Mouse (Mus musculus): ENCODE results near the gene Frem3.

The Frem3 gene

DNA sequence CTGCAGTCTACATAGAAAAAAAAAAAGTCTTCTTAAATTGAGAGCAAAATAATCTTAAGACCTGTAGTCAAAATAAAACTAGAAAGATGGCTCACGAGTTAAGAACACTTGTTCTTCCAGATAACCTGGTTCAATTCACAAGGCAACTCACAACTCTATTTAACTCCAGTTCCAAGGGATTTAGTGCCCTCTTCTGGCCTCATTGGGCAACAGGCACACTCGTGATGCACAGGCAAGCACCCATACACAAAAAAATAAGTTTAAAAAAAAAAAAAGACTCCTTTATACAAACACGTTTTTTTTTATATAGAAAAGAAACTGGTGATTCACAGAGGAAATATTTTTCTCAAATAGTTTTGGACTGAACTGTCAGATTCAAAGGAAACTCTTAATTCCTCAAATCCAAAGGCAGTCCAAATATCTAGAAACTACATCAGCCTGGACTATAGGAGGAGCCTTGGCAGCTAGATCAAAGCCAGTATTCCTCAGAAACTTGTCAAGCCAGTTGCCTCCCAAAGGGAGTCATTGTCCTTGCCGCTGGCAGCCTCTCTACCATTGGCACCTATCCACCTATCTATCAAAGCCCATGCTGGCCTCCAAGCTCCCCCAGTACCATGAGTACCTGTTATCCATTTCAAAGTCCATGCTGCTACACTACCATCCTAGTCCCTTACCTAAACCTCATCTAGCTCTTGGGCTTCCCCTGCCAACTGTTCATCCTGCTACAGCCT lies 100.0 kb downstream of the Frem3 start:
- no peak for DNase-seq (ENCODE audit: low spot score in 2 of 2)

DNA sequence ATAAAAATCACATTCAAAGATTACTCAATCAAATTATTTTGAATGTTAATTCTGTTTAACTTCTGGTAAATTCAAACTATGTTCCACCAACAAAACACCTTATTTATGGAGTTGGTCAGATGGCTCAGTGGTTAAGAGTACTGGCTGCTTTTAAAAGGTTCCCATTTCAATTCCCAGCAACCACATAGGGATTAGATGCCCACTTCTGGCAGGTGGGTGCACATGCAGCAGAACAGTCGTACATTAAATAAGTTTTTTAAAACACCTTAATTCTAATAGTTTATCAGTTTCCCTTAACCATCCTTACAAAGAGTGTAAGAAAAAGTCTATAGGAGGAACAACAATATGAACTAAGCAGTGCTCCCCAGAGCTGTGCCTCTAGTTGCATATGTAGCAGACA lies 103.6 kb downstream of the Frem3 start:
- DNase-seq (ENCODE audit: low spot score in 2 of 2), result no peak

DNA sequence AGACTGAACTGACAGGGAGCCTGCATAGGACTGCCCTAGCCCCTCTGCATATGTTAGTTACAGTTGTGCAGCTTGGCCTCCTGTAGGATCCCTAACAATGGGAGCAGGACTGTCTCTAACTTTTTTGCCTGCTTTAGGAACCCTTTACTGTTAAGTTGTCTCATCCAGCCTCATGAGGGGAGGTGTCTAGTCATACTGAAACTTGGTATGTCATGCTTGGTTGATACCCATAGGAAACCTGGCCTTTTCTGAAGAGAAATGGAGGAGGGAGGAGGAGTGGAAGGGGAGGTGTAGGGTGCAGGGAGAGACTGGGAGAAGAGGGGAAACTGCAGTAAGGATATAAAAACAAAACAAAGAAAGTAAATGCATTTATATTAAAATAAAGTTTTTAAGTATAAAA lies 121.4 kb downstream of the Frem3 start:
- no peak for DNase-seq (ENCODE audit: low spot score in 2 of 2)

DNA sequence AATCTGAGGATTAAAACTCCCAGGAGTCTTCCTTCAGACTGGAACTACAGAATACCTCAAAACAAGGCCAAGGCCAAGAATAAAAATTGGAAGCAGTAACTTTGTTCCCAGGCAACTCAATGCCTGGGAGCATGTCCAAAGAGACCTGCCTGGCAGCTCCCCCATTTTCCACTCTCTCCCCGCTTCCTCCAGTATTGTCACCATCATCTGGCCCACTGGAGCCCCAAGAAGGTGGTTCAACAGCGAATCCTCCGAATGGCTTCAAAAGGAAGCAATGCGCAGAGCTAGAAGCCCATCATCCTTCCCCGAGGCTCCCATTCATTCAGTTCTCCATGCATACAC lies 127.1 kb downstream of the Frem3 start:
- no peak for DNase-seq (ENCODE audit: low spot score in 2 of 2)

DNA sequence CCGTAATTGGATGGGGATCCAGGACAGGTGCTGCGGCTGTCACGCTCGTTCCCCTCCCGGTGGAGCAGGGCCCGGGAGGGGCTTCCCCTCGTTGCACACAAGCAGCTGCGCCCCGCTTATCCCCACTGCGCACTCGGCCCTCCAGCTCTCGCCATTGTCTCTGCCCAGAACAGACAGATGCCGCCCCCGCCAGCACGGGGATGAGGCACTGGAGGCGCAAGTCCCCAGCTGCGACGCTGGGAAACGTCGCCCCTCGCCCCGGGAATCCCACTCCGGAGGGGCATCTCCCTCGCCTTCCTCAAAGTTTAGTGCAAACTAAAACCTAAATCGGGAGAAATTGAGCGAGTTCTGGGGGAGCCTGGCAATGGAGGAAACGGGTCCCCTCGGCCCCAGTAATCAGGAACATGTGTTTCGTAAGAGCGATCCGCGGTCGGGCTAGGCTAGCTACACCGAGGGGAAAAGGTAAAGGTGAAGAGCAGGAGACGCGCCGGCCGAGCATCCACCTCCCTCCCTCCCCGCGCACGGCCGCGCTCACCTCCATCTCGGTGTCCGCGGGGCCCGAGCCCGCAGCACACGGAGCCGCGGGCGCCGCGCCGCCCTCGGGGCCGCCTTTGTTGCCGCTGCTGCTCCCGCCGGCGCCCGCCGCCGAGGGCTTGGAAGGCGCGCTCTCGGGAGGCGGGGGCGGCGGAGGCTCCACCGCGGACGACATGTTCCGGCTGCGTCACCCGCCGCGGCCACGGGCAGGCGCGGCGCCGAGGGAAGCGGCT lies 127.7 kb downstream of the Frem3 start:
- peak; percentile 68 to 69 for DNase-seq (ENCODE audit: low spot score in 2 of 2)

DNA sequence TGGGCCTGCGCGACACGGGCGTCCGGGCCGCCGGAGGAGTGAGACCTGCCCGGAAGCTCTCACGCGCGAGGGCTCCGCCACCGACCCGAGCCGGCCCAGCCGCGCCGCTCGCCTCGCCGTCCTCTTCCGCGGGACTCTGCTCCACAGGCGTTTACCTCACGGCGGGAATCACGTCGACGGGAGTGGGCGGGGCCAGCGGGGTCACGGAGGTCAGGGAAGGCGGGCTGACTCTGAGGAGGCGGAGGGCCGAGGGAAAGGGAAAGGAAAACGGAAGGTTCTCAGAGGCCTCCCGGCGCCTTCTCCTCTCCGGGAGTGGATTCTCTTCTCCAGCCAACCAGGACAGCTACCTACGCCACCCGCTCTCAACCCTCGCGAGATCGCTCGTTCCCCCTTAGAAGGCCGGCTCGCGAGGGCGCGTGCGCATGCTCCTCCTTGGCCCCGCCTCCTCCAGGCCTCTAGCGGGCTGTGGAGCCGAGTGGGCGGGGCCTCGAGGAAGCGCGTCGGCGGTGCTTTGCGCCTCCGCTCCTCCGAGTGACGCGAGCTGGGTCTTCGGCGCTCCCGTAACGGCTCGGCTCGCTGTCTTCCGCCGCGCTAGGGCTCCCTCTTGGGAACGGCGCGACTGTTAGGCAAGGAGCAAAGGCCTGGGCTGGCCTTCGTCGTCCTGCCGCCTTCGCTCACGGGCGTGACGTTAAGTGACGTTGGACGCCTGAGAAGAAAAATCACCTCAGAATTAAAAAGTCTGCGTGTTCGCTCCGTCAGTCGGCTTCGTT lies 128.5 kb downstream of the Frem3 start, which contains the start of gene Smarca5:
TSS of gene Smarca5 (minus strand) at position 343 of the 770 bp plus-strand sequence.
- DNase-seq (ENCODE audit: low spot score in 2 of 2), result peak; percentile 91

DNA sequence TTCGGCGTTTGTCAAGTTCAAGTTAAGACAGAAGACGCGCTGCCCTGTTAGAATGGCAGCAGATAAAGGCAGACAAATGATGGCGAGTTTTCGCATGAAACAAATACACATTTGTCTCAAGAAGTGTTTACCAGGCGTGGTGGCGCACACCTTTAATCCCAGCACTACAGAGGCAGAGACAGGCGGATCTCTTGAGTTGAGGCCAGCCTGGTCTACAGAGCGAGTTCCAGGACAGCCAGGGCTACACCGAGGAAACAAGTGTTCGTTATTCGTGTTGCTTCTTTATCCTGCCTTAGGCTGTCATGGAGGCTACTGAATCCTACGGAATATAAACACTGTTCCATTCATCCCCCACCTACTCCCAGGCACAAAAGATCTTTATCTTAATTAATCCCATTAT lies 129.1 kb downstream of the Frem3 start:
- DNase-seq (ENCODE audit: low spot score in 2 of 2), result no peak

Measured in right cerebral cortex, adult 2 months (tissue).